ENCODE assay signal across 8 mouse cellular contexts in genomic region chr3:104788075-104788474, GRCm38 (mm10). TPM values are rescaled to one million over a fixed set of nuclear protein-coding genes. Genes with fewer than 3 reads are reported as not detected.
DNase-seq lines count a peak whose midpoint lies in the region; ATAC-seq and TF ChIP-seq lines count a peak whose summit lies in the region.

Gene Rhoc, plus strand, starts transcription at chr3:104788375.

- intact Hi-C loops in gastrocnemius, postnatal 14 days (cut with DNase I; ENCODE audit: low total_unique reads) = loop anchor here (10.0 kb wide), 1 partner anchor 177 kb away; the partner anchor contains the start of gene Wnt2b

- H3K4me3 ChIP-seq in kidney, adult 2 months (ENCODE audit: insufficient read depth, low read depth, low read length) = peak within 1 kb of the TSS; percentile 66
- peak within 1 kb of the TSS; percentile 80 for H3K4me3 ChIP-seq in intestine, postnatal 0 days (ENCODE audit: low read depth, low read length)
- peak within 1 kb of the TSS; percentile 52 for H3K4me3 ChIP-seq in midbrain, embryonic 14.5 days (replicated peaks; ENCODE audit: low read depth, low read length)

- peak within 1 kb of the TSS; percentile 86 for H3K4me2 ChIP-seq in intestine, postnatal 0 days (replicated peaks; ENCODE audit: low read depth)
- H3K4me2 ChIP-seq in midbrain, embryonic 14.5 days (ENCODE audit: low read length) = peak within 1 kb of the TSS; percentile 96

- 29% methylated on average over 3 of the region's 3 CpGs for WGBS in kidney, adult 2 months
- WGBS in intestine, postnatal 0 days = 22% methylated on average over 3 of the region's 3 CpGs
- WGBS in midbrain, embryonic 14.5 days = 37% methylated on average over 3 of the region's 3 CpGs

- H3K4me1 ChIP-seq in kidney, adult 2 months (ENCODE audit: control insufficient read depth, insufficient read depth, low read length) = peaks cover 12% of the 10 kb centered on the region; the same call in 1 of the 2 replicates
- peaks cover 4% of the 10 kb centered on the region for H3K4me1 ChIP-seq in intestine, postnatal 0 days (replicated peaks; ENCODE audit: control insufficient read depth, insufficient read depth, low read length)
- peaks cover 8% of the 10 kb centered on the region; the same call in 1 of the 2 replicates for H3K4me1 ChIP-seq in midbrain, embryonic 14.5 days (ENCODE audit: control insufficient read depth, insufficient read depth, low read length)

- no peak for DNase-seq in kidney, adult 2 months
- DNase-seq in kidney, postnatal 14 days = no peak
- no peak for DNase-seq in adrenal gland, adult 8-10 months
- no peak for DNase-seq in gastrocnemius, postnatal 14 days
- DNase-seq in midbrain, embryonic 14.5 days = no peak
- no peak for DNase-seq in cerebellum, postnatal 4 days (ENCODE audit: low spot score in 2 of 2)

- H3K27ac ChIP-seq in kidney, adult 2 months (ENCODE audit: insufficient read depth, low read depth, low read length) = peak within 1 kb of the TSS; percentile 73
- peak within 1 kb of the TSS; percentile 93 for H3K27ac ChIP-seq in intestine, postnatal 0 days (ENCODE audit: low read depth, low read length)
- H3K27ac ChIP-seq in midbrain, embryonic 14.5 days (replicated peaks; ENCODE audit: low read depth, low read length) = 0 out of 2 replicates have a peak within 1 kb of the TSS, but pooled peaks have one; percentile 20

- H3K9me3 ChIP-seq in intestine, postnatal 0 days (ENCODE audit: control insufficient read depth) = no peaks in the 10 kb centered on the region
- no peaks in the 10 kb centered on the region for H3K9me3 ChIP-seq in midbrain, embryonic 14.5 days (ENCODE audit: control insufficient read depth, low read length)

- TF ChIP-seq CTCF in kidney, adult 2 months (conservative IDR thresholded peaks at IDR 0.05; ENCODE audit: insufficient read depth, insufficient read length, low read depth, low read length) = no peak
- TF ChIP-seq CTCF in intestine, postnatal 0 days (IDR thresholded peaks at IDR 0.05; ENCODE audit: low read depth) = no peak

- no peaks in the 10 kb centered on the region for H3K36me3 ChIP-seq in kidney, adult 2 months (ENCODE audit: control insufficient read depth, insufficient read depth, low read length)
- peaks cover 14% of the 10 kb centered on the region for H3K36me3 ChIP-seq in intestine, postnatal 0 days (ENCODE audit: control insufficient read depth, insufficient read depth)
- peaks cover 3% of the 10 kb centered on the region; the same call in 1 of the 2 replicates for H3K36me3 ChIP-seq in midbrain, embryonic 14.5 days (ENCODE audit: control insufficient read depth, insufficient read depth, low read length)

- ATAC-seq in intestine, postnatal 0 days = no peak
- ATAC-seq in midbrain, embryonic 14.5 days (ENCODE audit: low FRiP score, low TSS enrichment) = no peak
- no peak for ATAC-seq in activated CD4-positive, CD25-positive, alpha-beta regulatory T cell, adult 4 months

- H3K9ac ChIP-seq in intestine, postnatal 0 days (ENCODE audit: low read depth, low read length) = peak within 1 kb of the TSS; percentile 92
- H3K9ac ChIP-seq in midbrain, embryonic 14.5 days (replicated peaks; ENCODE audit: low read length) = peak within 1 kb of the TSS; percentile 50

- no peaks in the 10 kb centered on the region for H3K27me3 ChIP-seq in kidney, adult 2 months (replicated peaks; ENCODE audit: control insufficient read depth, insufficient read depth, low read length)
- no peaks in the 10 kb centered on the region for H3K27me3 ChIP-seq in intestine, postnatal 0 days (replicated peaks; ENCODE audit: control insufficient read depth, insufficient read depth, low read length)
- peaks cover 23% of the 10 kb centered on the region; the same call in 1 of the 2 replicates for H3K27me3 ChIP-seq in midbrain, embryonic 14.5 days (ENCODE audit: control insufficient read depth, insufficient read depth, low read length)

- no peak for TF ChIP-seq POLR2A in kidney, adult 2 months (IDR thresholded peaks at IDR 0.05; ENCODE audit: low read depth, low read length)

RNA-seq across cellular contexts. Expression of gene Rhoc, which starts in this region (rescaled TPM):
- polyA plus RNA-seq in kidney, adult 2 months (2012; rRNA removed) = 75.7 and 87.2 TPM in 2 replicates
- total RNA-seq in adrenal gland, adult 8-10 months (2022) = 100 to 1,000 TPM; 116 to 131 (median 124) TPM
- 10 to 100 TPM; 59.8 to 78.3 TPM for total RNA-seq in gastrocnemius, postnatal 14 days (2021)
- 316 and 320 TPM in 2 replicates for polyA plus RNA-seq in intestine, postnatal 0 days (2015; fragmentation: Nextera tagmentation; extraction: Ambion mirVana)
- polyA plus RNA-seq in midbrain, embryonic 14.5 days (2014; fragmentation: Nextera tagmentation; extraction: Ambion mirVana) = 30.9 and 40.2 TPM in 2 replicates
- polyA plus RNA-seq in activated CD4-positive, CD25-positive, alpha-beta regulatory T cell, adult 4 months (2017; shearing (Covaris generic)) = 1 to 10 TPM; 7.3 to 9.9 TPM

Comparison
In these comparisons a context has a peak if more than half of its experiments do, and no peak if none do; other contexts are left out.
1. H3K27ac ChIP-seq: peak in every context shown above with its lines; median percentile 93 in intestine, postnatal 0 days; 73 in kidney, adult 2 months; 20 in midbrain, embryonic 14.5 days.